Mouse (Mus musculus): ENCODE results near the gene Tmem119.

Gene Tmem119

GRCm38 (mm10) chr5:113776128-113776895 lies 24.0 kb downstream of the Tmem119 start:
- in situ Hi-C loops (cut with MboI; ENCODE audit: unreplicated experiment in 2 of 2) = loop anchor here (10.0 to 25.0 kb wide), 4 partner anchors 178 to 1514 kb away; partner anchors contain the start of genes Cryba4 (in 1 of the 2), Crybb1 (in 1 of the 2) and Tpst2 (in 1 of the 2)

- in situ Hi-C loops (cut with MboI; ENCODE audit: unreplicated experiment in 2 of 2) = loop anchor here (10.0 to 25.0 kb wide), 4 partner anchors 179 to 1513 kb away; partner anchors contain the start of genes Cryba4 (in 1 of the 2), Crybb1 (in 1 of the 2) and Tpst2 (in 1 of the 2)
These were observed 24.7 kb downstream of the Tmem119 start for GRCm38 (mm10) chr5:113775585-113775984.

GRCm38 (mm10) chr5:113773664-113774063 lies 26.7 kb downstream of the Tmem119 start:
- in situ Hi-C loops (cut with MboI; ENCODE audit: unreplicated experiment in 2 of 2) = loop anchor here (5.0 to 10.0 kb wide), 5 partner anchors 36 to 181 kb away; partner anchors contain the start of gene Ficd (in 1 of the 2)

DNA sequence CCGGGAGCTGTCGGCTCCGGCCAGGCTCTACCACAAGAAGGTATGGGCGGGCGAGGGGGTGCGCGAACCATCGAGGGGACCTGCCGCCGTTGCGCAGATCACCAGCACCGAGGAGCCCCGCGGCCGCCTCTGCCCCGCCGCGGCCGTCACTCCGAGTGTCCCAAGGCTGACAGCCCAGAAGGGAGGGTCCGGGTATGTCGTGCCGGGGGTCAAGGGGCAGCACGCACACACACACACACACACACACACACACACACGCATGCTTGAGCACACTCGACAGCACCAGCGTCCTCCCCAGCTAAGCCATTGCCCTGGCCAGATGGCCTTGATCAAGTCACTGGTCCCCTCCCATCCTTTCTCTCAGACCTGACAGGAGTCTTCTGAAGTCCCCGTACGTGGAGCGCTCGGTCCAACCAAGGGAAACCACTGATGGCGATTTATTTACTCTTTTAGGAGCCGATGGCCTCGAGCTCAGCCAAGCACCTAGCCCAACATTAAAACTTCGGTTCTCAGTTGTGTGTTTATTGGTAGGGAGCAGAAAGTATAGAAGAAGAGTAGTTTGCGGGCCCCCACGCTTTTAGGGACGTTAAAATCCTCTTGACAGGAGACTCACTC lies 27.3 kb downstream of the Tmem119 start:
- in situ Hi-C loops (cut with MboI; ENCODE audit: unreplicated experiment in 2 of 2) = loop anchor here (5.0 to 10.0 kb wide), 5 partner anchors 36 to 182 kb away; partner anchors contain the start of gene Ficd (in 1 of the 2)

DNA sequence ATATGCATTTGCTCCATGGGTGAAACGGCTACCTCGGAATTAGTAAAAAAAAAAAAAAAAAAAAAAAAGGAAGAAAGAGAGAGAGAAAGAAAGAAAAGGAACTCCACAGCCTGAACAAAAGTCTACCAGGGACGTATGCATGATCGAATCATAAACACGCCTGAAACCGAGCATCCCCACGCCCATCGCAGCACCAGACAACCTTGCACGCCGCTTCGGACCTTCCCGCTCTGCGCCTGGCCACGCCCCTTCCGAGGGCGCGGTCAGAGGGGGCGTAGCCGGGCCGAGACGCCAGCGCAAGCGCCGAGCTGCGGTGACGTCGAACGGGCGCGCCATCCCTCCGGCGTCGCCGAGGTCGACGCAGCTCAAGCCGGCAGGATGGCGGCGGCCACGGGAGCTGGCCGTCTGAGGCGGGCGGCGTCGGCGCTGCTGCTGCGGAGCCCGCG lies 27.8 kb downstream of the Tmem119 start, which contains the start of the genes Sart3 and Iscu:
TSS of gene Sart3 (minus strand) at position 61 of the 446 bp plus-strand sequence.
TSS of gene Iscu (plus strand) at position 299 of the 446 bp plus-strand sequence.
- in situ Hi-C loops (cut with MboI; ENCODE audit: unreplicated experiment in 2 of 2) = loop anchor here (5.0 to 10.0 kb wide), 5 partner anchors 35 to 182 kb away; partner anchors contain the start of gene Ficd (in 1 of the 2)

- in situ Hi-C loops (cut with MboI; ENCODE audit: unreplicated experiment in 2 of 2) = loop anchor here (5.0 to 10.0 kb wide), 5 partner anchors 34 to 183 kb away; partner anchors contain the start of gene Ficd (in 1 of the 2)
These were observed 28.8 kb downstream of the Tmem119 start for GRCm38 (mm10) chr5:113771213-113772162.

GRCm38 (mm10) chr5:113768806-113769205 lies 31.5 kb downstream of the Tmem119 start:
- in situ Hi-C loops (cut with MboI; ENCODE audit: unreplicated experiment in 2 of 2) = no loop called here

DNA sequence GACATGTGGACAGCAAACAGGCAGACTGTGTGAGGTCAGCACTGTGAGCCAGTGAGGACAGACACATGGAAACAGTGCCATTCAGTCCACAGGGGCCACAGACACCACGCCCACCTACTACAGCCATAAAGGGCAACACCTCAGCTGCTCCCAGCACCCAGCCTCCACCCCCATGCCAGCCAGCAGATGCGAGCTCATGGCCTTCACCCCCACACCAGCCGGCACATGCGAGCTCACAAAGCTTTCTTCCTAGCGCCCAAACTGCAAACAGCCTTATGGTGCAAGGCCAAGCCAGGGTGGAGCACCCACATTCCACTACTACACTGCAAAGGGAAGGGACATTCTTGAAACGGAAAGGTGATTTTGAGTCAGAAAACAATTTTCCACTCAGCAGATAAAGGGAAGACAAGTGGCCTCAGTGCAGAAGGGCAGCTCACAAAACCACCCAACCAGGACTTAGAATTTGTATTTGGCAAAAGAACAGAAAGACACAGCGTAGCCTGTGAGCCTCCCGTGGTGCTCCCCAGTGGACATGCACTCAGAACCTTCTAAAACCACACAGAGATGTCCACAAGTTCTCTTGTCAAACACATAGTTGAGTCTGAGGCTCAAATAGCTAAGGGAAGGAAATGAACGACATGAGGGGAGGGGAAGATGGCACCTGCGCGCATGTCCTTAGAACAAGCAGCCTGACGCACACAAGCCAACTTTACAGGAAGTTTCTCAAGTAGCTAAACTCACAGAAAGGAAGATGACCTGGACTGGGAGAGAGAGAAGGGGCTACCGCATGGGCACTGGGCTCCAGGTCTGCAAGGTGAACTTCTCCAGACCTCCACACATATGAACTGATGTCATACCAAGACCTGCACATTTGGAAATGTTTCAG lies 34.4 kb downstream of the Tmem119 start:
- in situ Hi-C loops (cut with MboI; ENCODE audit: unreplicated experiment in 2 of 2) = no loop called here

GRCm38 (mm10) chr5:113764426-113764825 lies 35.9 kb downstream of the Tmem119 start:
- in situ Hi-C loops (cut with MboI; ENCODE audit: unreplicated experiment in 2 of 2) = no loop called here

DNA sequence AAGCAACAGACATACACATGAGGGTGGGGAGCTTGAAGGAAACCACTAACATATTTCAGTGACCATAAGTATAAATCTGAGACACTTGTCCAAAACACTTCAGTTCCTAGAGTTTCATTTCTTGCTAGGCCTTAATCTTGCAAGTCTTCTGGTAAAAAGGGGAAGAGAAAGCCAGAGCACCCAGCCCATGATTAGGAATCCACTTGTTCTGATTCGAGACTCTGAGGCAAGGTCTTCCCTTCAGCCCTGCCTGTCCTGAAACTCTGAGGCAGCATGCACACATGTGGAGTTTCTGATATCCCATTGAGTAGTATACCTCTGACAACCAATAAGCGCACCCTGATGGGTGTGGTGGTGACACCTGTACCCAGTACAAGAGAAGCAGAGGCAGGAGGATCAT lies 38.7 kb downstream of the Tmem119 start:
- in situ Hi-C loops (cut with MboI; ENCODE audit: unreplicated experiment in 2 of 2) = no loop called here

DNA sequence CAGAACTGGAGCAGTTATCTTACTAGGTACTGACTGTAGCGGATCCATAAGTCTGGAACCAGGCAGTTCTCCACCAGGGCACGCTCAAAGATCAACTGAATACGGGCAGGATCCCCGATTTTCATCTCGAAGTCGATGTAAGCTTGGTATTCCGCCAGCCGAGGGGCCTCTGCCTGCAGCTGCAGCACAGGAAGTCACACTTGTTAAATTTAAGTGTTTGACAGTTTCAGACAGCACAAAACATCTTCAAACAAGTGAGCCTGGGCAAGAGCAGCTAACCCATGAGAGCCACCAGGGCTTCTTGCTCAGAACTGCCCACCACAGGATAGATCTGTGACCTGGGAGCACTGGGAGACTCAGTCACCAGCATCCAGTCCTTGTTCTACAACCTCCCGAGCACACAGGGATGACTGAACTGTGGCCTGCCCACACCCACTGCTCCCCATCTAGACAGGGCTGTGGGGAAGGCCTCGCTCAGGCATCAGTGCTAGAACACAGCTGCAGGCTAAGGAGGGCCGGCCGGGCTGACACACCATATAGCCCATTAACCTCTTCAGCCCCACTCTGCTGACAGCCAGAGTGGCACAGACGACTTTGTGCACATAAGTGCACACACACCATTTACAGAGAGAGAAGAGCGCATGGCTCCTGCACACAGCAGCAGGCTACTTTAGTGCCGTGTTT lies 44.8 kb downstream of the Tmem119 start:
- in situ Hi-C loops (cut with MboI; ENCODE audit: unreplicated experiment in 2 of 2) = no loop called here

DNA sequence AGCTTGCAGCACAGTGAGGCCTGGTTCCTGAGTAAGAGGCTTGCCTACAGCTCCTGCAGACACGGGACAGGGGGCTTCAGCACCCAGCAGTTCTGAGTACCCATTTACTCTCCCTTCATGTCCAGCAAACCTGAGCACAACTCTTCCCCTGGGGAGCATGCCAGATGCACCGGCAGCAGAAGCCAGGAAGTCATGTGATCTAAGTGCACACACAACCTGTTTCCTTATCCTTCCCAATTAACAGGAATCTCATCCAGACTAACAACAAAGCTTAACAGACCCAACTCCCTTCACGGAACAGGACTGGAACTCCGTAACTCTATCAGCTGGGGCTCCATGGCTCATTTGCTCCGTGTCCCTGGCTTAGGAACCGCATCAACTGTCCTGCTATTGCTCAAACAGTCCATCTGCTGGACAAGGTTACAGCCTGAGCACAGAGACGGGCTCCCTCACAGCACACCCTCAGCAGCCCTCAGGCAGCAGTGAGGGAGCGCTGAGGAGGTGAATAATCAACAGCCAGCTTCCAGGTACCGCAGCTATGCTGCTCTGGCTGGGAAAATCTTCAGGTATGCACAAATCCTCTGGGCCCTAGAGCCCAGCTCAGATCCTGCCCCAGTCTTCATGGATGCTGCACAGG lies 48.7 kb downstream of the Tmem119 start:
- in situ Hi-C loops (cut with MboI; ENCODE audit: unreplicated experiment in 2 of 2) = no loop called here

- in situ Hi-C loops (cut with MboI; ENCODE audit: unreplicated experiment in 2 of 2) = no loop called here
These were observed 51.6 kb downstream of the Tmem119 start for GRCm38 (mm10) chr5:113748556-113749331.

- in situ Hi-C loops (cut with MboI; ENCODE audit: unreplicated experiment in 2 of 2) = no loop called here
These were observed 52.7 kb downstream of the Tmem119 start for GRCm38 (mm10) chr5:113747629-113748028.
